Mouse (Mus musculus) T-cell, adult 2 months (primary cell): ENCODE measurements around the gene Ahnak.
"Not testable (repeated sequence)": the region's sequence is repeated elsewhere in the genome, so short reads cannot be mapped to it uniquely, and the experiment has no call there.

Source experiments
- DNase-seq: peaks from one replicate; pipeline ENCODE4 v3.0.0; 2022; ENCODE audit warnings: low spot score

Gene Ahnak

GRCm38 (mm10) chr19:8994813-8995607 is 5.9 kb downstream of the Ahnak start:
- no peak for DNase-seq

GRCm38 (mm10) chr19:8996601-8997000 is 7.5 kb downstream of the Ahnak start:
- DNase-seq: no peak

GRCm38 (mm10) chr19:8997546-8997945 is 8.5 kb downstream of the Ahnak start:
- peak; percentile 84 for DNase-seq

- no peak for DNase-seq
Observed at GRCm38 (mm10) chr19:8998546-8998945, 9.5 kb downstream of the Ahnak start.

- DNase-seq: no peak
Observed at GRCm38 (mm10) chr19:8999223-8999622, 10.1 kb downstream of the Ahnak start.

GRCm38 (mm10) chr19:9006915-9007314 is 17.8 kb downstream of the Ahnak start:
- not testable (repeated sequence) for DNase-seq

GRCm38 (mm10) chr19:9019298-9019697 is 30.2 kb downstream of the Ahnak start:
- no peak for DNase-seq

GRCm38 (mm10) chr19:9023021-9023778 is 34.1 kb downstream of the Ahnak start:
- DNase-seq: no peak

- no peak for DNase-seq
Observed at GRCm38 (mm10) chr19:9025562-9026257, 36.6 kb downstream of the Ahnak start.

GRCm38 (mm10) chr19:9026634-9027033 is 37.5 kb downstream of the Ahnak start:
- DNase-seq: no peak

- DNase-seq: no peak
Observed at GRCm38 (mm10) chr19:9027795-9028194, 38.7 kb downstream of the Ahnak start.

- no peak for DNase-seq
Observed at GRCm38 (mm10) chr19:9028375-9028774, 39.3 kb downstream of the Ahnak start.

- DNase-seq: no peak
Observed at GRCm38 (mm10) chr19:9029640-9030262, 40.7 kb downstream of the Ahnak start.

GRCm38 (mm10) chr19:9032502-9033129 is 43.5 kb downstream of the Ahnak start:
- no peak for DNase-seq

- DNase-seq: no peak
Observed at GRCm38 (mm10) chr19:9033412-9034340, 44.6 kb downstream of the Ahnak start.

GRCm38 (mm10) chr19:9034480-9034879 is 45.4 kb downstream of the Ahnak start:
- DNase-seq: no peak

- DNase-seq: no peak
Observed at GRCm38 (mm10) chr19:9035101-9035500, 46.0 kb downstream of the Ahnak start.

GRCm38 (mm10) chr19:9038136-9038535 is 49.1 kb downstream of the Ahnak start:
- DNase-seq: peak; percentile 77

GRCm38 (mm10) chr19:9039266-9039665 is 50.2 kb downstream of the Ahnak start:
- no peak for DNase-seq

- DNase-seq: no peak
Observed at GRCm38 (mm10) chr19:9039928-9040327, 50.8 kb downstream of the Ahnak start.

- no peak for DNase-seq
Observed at GRCm38 (mm10) chr19:9040649-9041048, 51.6 kb downstream of the Ahnak start.
